Mouse (Mus musculus) heart, embryonic 13.5 days (tissue): ENCODE data around the gene Kdf1. TPM values are rescaled to one million over a fixed set of nuclear protein-coding genes. Genes with fewer than 3 reads are reported as not detected.
"Not testable (repeated sequence)": the region's sequence is repeated elsewhere in the genome, so short reads cannot be mapped to it uniquely, and the experiment has no call there.

Experiments used
- ATAC-seq: fragments of 200-750 bp; cut with Nextera tagmentation; 2 replicates; pipeline ENCODE4 v1.8.0; 2017; ENCODE audit warnings: moderate TSS enrichment; ENCODE audit not compliant: insufficient number of reproducible peaks, low FRiP score, low TSS enrichment; ENCODE audit errors: extremely low read depth
- H3K27ac ChIP-seq: fragments of 300-500 bp; sonication (generic); replicated peaks from 2 replicates; pipeline ENCODE4 v1.5.1; 2015; ENCODE audit warnings: moderate library complexity, mild to moderate bottlenecking, inconsistent platforms
- H3K27me3 ChIP-seq: fragments of 300-500 bp; sonication (generic); replicated peaks from 2 replicates; pipeline ENCODE4 v1.6.1; 2015; ENCODE audit warnings: mild to moderate bottlenecking, inconsistent platforms
- H3K36me3 ChIP-seq: fragments of 300-500 bp; sonication (generic); 2 replicates; pipeline ENCODE4 v1.6.1; 2015; ENCODE audit warnings: mild to moderate bottlenecking, inconsistent platforms
- H3K4me1 ChIP-seq: fragments of 300-500 bp; sonication (generic); 2 replicates; pipeline ENCODE4 v1.6.1; 2015; ENCODE audit warnings: inconsistent platforms
- H3K4me2 ChIP-seq: fragments of 300-500 bp; sonication (generic); 2 replicates; pipeline ENCODE4 v1.6.1; 2015; ENCODE audit warnings: inconsistent platforms, mild to moderate bottlenecking, moderate library complexity
- H3K4me3 ChIP-seq: fragments of 300-500 bp; sonication (generic); 2 replicates; pipeline ENCODE4 v1.5.1; 2015; ENCODE audit warnings: moderate library complexity, mild to moderate bottlenecking, inconsistent platforms
- H3K9ac ChIP-seq: fragments of 300-500 bp; sonication (generic); 2 replicates; pipeline ENCODE4 v1.6.1; 2015; ENCODE audit warnings: inconsistent platforms, mild to moderate bottlenecking, moderate library complexity
- H3K9me3 ChIP-seq: fragments of 300-500 bp; sonication (generic); 2 replicates; pipeline ENCODE4 v1.6.1; 2016; ENCODE audit warnings: inconsistent platforms
- WGBS: fragments of 180-500 bp; shearing (Covaris S2); methylation state at CpG from one replicate; pipeline ENCODE4 v1.1.7; 2015; ENCODE audit warnings: mixed read lengths; 5-methylcytosine and 5-hydroxymethylcytosine counted together
- polyA plus RNA-seq: library from polyadenylated mRNA; unstranded; fragments of >200 nt; fragmentation: Nextera tagmentation; extraction: Ambion mirVana; gene quantifications from 2 replicates; pipeline ENCODE4 v1.2.1, GENCODE M21; 2015

The Kdf1 gene
- polyA plus RNA-seq, 1 experiment from 2014 or later = 2.1 TPM

DNA sequence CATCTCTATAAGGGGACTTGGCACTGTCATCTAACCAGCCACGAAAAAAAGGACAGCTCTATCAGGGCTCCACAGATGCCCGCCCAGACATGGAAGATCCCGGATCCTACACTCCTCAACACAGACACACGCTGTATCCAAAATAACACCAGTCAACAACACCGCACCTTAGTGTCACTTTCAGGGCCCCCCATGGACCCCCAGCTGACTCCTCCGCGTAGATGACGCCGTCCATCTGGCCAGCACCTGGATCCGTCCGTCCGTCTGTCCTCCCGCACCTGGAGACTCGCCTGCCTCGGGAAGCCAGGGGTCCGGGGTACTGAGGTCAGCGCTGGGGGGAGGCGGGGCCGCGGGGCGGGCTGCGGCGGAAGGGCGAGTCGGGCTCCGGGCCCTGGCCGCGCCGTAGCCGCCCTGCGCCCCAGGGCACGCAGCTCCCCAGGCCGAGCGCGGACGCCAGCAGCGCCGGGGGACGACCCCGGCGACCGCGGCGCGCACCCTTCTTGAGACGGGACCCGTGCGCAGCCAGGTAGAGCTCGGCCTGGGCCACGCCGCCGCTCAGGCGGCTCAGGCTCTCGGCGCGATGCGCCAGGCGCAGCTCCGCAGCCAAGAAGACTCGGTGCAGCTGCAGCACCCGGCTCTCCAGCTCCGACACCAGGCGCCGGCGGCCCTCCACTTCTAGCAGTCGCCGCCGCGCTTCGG, 21.2 kb upstream of the Kdf1 start:
- Histone ChIP-seq H3K36me3 (no peaks in the 10 kb centered on the region), H3K4me2 (peak overlapping the region; percentile 99), H3K4me3 (peak overlapping the region; percentile 66), H3K9me3 (no peaks in the 10 kb centered on the region), H3K9ac (peak overlapping the region; percentile 80), H3K4me1 (peaks cover 36% of the 10 kb centered on the region), H3K27ac (no peak overlapping the region), H3K27me3 (peaks cover 88% of the 10 kb centered on the region)
- no peak for ATAC-seq
- WGBS = under 1% methylated on average over 70 of the region's 70 CpGs

DNA sequence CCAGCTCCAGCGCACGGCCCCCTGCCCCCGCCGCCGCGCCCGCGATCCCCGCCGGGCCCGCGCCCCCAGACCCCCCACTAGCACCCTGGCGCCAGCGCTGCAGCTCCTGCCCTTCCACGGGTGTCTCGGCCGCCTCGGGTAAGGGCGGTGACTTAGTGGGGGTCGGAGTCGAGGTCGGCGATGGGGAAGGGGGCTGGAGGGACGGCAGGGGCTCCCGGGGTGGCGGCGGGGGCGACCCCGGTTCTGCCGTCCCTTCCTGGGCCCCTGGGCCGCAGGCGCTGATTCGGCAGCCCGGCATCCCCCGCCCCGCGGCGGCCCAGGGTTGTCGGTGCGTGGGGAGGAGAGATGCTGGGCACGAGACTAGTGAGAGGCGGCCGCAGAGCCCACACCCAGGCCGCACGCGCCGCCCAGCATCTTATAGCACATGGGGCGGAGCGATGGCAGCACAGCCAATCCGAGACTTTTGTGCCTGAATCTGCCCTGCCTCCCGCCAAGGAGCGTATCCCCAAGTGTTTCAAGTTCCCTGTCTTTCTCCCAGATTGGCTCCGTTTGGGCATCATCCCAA, 20.5 kb upstream of the Kdf1 start, which contains the start of gene Trnp1:
Gene Trnp1 (minus strand): TSS at position 391 of the 565 bp plus-strand sequence.
- Histone ChIP-seq H3K27me3 (peaks cover 90% of the 10 kb centered on the region), H3K9ac (peak within 1 kb of the TSS; percentile 80), H3K9me3 (no peaks in the 10 kb centered on the region), H3K27ac (no peak within 1 kb of the TSS), H3K4me1 (peaks cover 36% of the 10 kb centered on the region), H3K4me3 (peak within 1 kb of the TSS; percentile 66), H3K4me2 (peak within 1 kb of the TSS; percentile 99), H3K36me3 (no peaks in the 10 kb centered on the region)
- 1% methylated on average over 42 of the region's 53 CpGs for WGBS
- ATAC-seq = peak; percentile 47

DNA sequence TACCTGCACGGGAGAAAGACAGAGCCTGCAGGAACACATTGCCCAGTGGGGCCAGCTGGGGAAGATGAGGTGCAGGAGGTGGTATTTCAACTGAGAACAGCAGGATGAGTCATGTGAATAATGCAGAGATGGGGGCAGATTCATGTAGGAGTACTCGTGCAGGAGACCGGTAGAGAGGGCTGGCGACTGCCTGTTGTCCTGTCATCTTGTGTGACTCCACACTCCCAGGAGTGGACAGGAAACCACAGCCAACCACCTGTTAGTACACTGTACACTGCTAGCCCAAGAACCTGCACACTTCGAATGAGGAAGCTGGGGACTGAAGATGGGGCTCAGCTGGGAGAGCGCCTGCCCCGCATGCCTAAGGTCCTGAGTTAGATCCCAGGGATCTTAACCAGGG, 17.2 kb upstream of the Kdf1 start:
- Histone ChIP-seq H3K9ac (no peak overlapping the region), H3K4me1 (peaks cover 17% of the 10 kb centered on the region), H3K36me3 (no peaks in the 10 kb centered on the region), H3K4me3 (no peak overlapping the region), H3K27me3 (peaks cover 98% of the 10 kb centered on the region), H3K27ac (no peak overlapping the region), H3K4me2 (no peak overlapping the region), H3K9me3 (no peaks in the 10 kb centered on the region)
- 51% methylated on average over 7 of the region's 7 CpGs for WGBS
- no peak for ATAC-seq

DNA sequence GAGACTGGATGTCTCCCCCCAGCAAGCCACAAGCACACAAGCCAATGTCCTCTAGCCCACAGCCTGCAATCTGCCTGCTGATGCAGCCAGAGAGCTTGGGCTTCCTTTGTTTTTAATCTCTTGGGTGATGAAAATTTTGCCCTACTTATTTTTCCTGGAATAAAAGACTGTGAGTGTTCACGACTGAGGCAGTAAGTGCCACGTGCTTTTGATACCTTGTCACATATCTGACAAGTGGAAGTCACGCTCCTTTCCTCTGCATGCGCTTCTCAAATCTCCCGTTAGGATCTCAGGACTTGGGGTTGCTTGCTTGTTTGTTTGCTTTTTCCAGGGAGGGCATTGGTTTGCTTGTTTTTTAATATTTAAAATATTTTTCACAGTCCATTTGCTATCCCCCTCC, 14.5 kb upstream of the Kdf1 start:
- no peaks in the 10 kb centered on the region for H3K4me1 ChIP-seq
- no peak overlapping the region for H3K27ac ChIP-seq
- no peak overlapping the region for H3K4me2 ChIP-seq
- no peak overlapping the region for H3K4me3 ChIP-seq
- H3K27me3 ChIP-seq = peaks cover 97% of the 10 kb centered on the region
- ATAC-seq = no peak
- 41% methylated on average over 5 of the region's 5 CpGs for WGBS
- no peaks in the 10 kb centered on the region for H3K36me3 ChIP-seq
- H3K9ac ChIP-seq = no peak overlapping the region
- no peaks in the 10 kb centered on the region for H3K9me3 ChIP-seq

DNA sequence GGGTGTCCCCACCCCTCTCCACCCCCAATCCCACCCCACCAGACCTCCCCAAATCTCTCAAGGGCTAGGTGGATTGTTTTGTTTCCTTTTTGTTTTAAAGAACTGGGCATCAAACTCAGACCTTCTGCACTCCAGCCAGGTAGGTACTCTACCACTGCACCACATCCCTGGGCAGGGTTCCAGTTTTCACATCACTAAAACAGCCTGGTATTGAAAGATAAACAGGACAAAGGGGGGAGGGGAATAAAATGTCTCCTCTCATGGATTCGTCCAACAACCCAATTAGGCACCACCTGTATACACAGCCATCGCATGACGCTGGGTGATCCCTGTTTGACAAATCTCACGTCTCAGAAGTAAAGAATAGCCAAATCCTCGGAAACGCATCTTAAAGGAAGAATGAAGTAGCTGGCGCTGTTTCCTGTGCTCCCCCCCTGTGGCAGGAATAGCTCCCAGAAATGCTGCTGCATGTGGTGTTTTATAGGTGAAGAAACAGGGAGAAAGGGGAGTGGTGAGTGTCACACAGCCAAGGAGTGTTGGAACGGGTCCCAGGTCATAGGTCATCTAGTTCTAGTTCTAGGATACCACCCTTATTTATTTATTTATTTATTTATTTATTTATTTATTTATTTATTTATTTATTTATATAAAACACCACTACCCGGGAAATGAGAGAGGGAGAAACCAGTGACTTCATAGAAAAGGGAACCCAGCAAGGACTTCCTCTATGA, 13.8 kb upstream of the Kdf1 start:
- no peak overlapping the region for H3K4me3 ChIP-seq
- no peak overlapping the region for H3K4me2 ChIP-seq
- H3K9ac ChIP-seq = no peak overlapping the region
- no peaks in the 10 kb centered on the region for H3K9me3 ChIP-seq
- no peak overlapping the region for H3K27ac ChIP-seq
- H3K36me3 ChIP-seq = no peaks in the 10 kb centered on the region
- H3K4me1 ChIP-seq = no peaks in the 10 kb centered on the region
- 46% methylated on average over 9 of the region's 9 CpGs for WGBS
- no peak for ATAC-seq
- H3K27me3 ChIP-seq = peaks cover 93% of the 10 kb centered on the region

DNA sequence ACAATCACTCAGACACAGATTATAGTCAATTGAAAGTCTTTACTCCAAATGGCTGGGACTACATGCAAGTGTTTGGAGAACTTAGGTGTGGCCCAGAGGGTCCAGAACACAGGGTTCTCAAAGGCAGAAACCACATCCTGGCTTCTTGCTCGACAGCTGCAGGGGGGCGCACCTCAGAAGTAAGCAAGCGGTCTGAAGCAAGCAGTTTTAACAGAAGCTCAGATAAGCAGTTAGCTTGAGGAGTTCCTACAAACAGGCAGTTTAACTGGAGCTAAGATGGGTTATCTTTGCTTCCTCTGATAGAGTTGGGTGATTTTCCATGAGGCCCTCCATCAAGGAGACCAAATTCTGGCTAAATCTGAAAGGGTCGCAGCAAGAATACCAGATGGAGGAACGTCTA, 12.2 kb upstream of the Kdf1 start:
- H3K9me3 ChIP-seq = no peaks in the 10 kb centered on the region
- no peak overlapping the region for H3K4me3 ChIP-seq
- H3K4me2 ChIP-seq = no peak overlapping the region
- H3K4me1 ChIP-seq = no peaks in the 10 kb centered on the region
- ATAC-seq = no peak
- no peak overlapping the region for H3K27ac ChIP-seq
- no peak overlapping the region for H3K9ac ChIP-seq
- 45% methylated on average over 5 of the region's 5 CpGs for WGBS
- H3K36me3 ChIP-seq = no peaks in the 10 kb centered on the region
- H3K27me3 ChIP-seq = peaks cover 76% of the 10 kb centered on the region

DNA sequence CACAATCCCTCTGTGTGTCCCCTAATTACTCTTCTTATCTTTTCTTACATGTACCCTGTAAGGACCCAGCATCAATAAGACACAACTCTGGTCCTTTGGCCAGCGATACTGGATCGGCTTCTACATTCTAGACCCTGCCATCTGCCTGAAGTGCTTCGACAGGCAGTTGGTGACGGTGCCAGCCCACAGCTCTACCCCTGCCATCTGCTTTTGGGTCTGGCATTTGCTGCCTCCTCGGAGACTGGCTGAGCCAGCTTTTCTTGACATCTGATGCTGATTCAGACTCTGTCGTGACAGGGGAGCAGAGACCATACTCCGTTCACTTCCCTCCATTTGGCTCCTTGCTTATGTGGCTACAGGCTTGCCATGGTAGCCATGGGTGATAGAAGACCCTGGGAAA, 9.8 kb upstream of the Kdf1 start:
- no peak overlapping the region for H3K4me2 ChIP-seq
- H3K4me1 ChIP-seq = no peaks in the 10 kb centered on the region
- peaks cover 54% of the 10 kb centered on the region for H3K27me3 ChIP-seq
- H3K27ac ChIP-seq = no peak overlapping the region
- H3K36me3 ChIP-seq = no peaks in the 10 kb centered on the region
- no peak overlapping the region for H3K4me3 ChIP-seq
- ATAC-seq = no peak
- no peaks in the 10 kb centered on the region for H3K9me3 ChIP-seq
- WGBS = 82% methylated on average over 7 of the region's 7 CpGs
- no peak overlapping the region for H3K9ac ChIP-seq

DNA sequence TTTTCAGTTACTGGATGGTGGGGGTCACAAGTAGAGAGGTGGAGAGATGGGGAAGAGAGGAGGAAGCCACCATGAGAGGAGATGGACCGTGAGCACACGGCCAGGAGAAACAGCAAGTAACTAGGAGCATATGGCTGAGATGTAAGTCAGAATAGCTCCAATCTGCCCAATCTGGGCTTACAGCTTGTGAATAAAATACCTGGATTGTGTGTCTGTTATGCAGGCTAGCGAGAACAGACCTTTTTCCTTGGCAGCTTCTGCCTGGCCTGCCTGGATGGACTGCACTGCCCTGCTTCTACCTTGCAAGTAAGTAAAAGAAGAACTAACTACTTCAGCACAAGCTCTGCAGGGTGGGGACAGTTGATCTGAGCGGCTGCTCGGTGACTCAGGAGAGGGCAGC, 7.7 kb upstream of the Kdf1 start:
- H3K4me3 ChIP-seq = no peak overlapping the region
- no peaks in the 10 kb centered on the region for H3K36me3 ChIP-seq
- 70% methylated on average over 5 of the region's 5 CpGs for WGBS
- no peaks in the 10 kb centered on the region for H3K4me1 ChIP-seq
- H3K27me3 ChIP-seq = peaks cover 41% of the 10 kb centered on the region
- H3K9me3 ChIP-seq = no peaks in the 10 kb centered on the region
- no peak overlapping the region for H3K4me2 ChIP-seq
- H3K9ac ChIP-seq = no peak overlapping the region
- no peak for ATAC-seq
- H3K27ac ChIP-seq = no peak overlapping the region

DNA sequence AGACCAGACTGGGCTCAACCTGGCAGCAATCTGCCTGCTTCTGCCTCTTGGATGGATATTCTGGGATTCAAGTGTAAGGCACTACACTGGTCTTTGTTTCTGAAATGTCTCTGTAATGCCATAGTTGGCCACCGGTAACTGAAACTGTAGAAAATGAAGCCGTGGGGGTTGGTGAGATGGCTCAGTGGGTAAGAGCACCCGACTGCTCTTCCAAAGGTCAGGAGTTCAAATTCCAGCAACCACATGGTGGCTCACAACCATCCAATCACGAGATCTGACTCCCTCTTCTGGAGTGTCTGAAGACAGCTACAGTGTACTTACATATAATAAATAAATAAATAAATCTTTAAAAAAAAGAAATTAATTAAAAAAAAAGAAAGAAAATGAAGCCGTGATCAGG, 6.3 kb upstream of the Kdf1 start:
- not testable (repeated sequence) for H3K9ac ChIP-seq, H3K27ac ChIP-seq, ATAC-seq, H3K4me3 ChIP-seq, H3K36me3 ChIP-seq, H3K4me2 ChIP-seq, H3K4me1 ChIP-seq, H3K9me3 ChIP-seq
- H3K27me3 ChIP-seq = peaks cover 41% of the 10 kb centered on the region
- 36% methylated on average over 5 of the region's 5 CpGs for WGBS

DNA sequence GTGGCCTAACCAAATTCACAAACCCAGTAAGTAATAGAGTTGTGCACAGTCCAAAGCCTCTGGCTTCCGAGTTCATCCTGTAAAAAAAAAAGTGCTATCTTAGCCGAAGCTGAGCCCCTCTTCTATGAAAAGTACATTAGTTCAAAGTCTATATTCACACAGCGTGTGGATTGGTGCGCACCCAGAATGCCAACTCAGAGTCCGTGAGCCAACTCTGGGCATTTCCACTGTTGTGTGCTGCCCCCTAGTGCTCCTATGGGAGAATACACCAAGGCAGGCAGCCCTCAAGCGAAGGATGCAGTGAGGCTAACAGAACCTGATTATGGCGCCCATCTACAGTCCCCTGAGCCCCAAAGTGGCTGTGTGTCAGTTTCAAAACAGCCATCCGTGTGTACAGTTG, 5.8 kb upstream of the Kdf1 start:
- Histone ChIP-seq H3K9me3 (no peaks in the 10 kb centered on the region), H3K4me2 (no peak overlapping the region), H3K27me3 (peaks cover 41% of the 10 kb centered on the region), H3K4me1 (no peaks in the 10 kb centered on the region), H3K36me3 (no peaks in the 10 kb centered on the region), H3K9ac (no peak overlapping the region), H3K4me3 (no peak overlapping the region), H3K27ac (no peak overlapping the region)
- ATAC-seq = no peak
- WGBS = 12% methylated on average over 8 of the region's 8 CpGs

DNA sequence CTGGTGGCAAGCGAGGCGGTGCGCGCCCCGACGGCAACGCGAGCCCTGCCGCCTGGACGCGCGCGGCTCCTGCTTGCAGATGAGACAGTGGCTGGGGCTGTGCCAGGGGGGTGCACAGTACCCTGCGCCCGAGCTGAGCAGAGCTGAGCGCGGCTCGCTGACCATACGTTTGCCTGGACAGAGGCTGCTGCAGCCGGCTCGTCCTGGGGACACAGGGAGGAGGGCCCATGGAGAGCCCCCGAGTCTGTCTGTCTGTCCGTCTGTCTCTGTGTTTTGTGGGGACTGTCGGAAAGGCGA, 554 bp downstream of the Kdf1 start:
- Histone ChIP-seq H3K9me3 (no peaks in the 10 kb centered on the region), H3K4me2 (peak overlapping the region; percentile 78), H3K4me3 (peak overlapping the region; percentile 62), H3K9ac (peak overlapping the region; percentile 79), H3K4me1 (peaks cover 9% of the 10 kb centered on the region), H3K27ac (no peak overlapping the region), H3K36me3 (no peaks in the 10 kb centered on the region), H3K27me3 (peaks cover 77% of the 10 kb centered on the region)
- ATAC-seq = no peak
- WGBS = 8% methylated on average over 25 of the region's 25 CpGs

DNA sequence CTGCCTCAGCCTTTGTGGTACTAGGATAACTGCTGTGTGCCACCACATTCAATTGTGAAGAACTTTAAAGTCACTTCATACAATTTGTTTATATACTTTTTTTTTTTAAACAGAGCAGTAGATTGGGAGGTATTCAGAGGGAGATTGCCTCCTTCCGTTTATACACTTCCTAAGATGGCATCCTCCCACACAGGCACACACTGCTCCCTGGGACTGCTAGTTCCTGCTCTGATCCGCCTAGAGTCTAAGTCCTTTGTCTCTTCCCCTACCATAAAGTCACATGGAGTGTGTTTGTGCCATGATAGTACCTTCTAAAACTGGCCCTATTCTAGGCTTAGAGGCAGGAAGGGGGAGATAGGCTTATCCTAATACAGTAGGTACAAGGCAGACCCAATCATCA, 2.7 kb downstream of the Kdf1 start:
- Histone ChIP-seq H3K4me1 (peaks cover 9% of the 10 kb centered on the region), H3K27me3 (peaks cover 66% of the 10 kb centered on the region), H3K4me2 (no peak overlapping the region), H3K9me3 (no peaks in the 10 kb centered on the region), H3K36me3 (no peaks in the 10 kb centered on the region), H3K4me3 (no peak overlapping the region), H3K9ac (no peak overlapping the region), H3K27ac (no peak overlapping the region)
- ATAC-seq = no peak
- WGBS = 53% methylated on average over 2 of the region's 2 CpGs
